Mouse (Mus musculus) hindbrain, embryonic 14.5 days (tissue): ENCODE measurements around the gene Gm32742. TPM values are rescaled to one million over a fixed set of nuclear protein-coding genes. Genes with fewer than 3 reads are reported as not detected.

ENCODE experiments used
- ATAC-seq: fragments of 200-750 bp; cut with Nextera tagmentation; 2 replicates; pipeline ENCODE4 v1.8.0; 2017; ENCODE audit warnings: moderate number of reproducible peaks, mild to moderate bottlenecking, moderate TSS enrichment, moderate library complexity; ENCODE audit not compliant: low FRiP score
- DNase-seq: peaks from one replicate; pipeline ENCODE4 v3.0.0-alpha.2; 2015; ENCODE audit warnings: low spot score
- H3K27ac ChIP-seq: fragments of 300-500 bp; sonication (generic); 2 replicates; pipeline ENCODE4 v1.5.1; 2014; ENCODE audit warnings: mild to moderate bottlenecking, moderate library complexity
- H3K27me3 ChIP-seq: fragments of 300-500 bp; sonication (generic); 2 replicates; pipeline ENCODE4 v1.6.1; 2014; ENCODE audit warnings: mild to moderate bottlenecking, low read length, mixed read lengths; ENCODE audit not compliant: control insufficient read depth, insufficient read depth
- H3K36me3 ChIP-seq: fragments of 300-500 bp; sonication (generic); replicated peaks from 2 replicates; pipeline ENCODE4 v1.6.1; 2014; ENCODE audit not compliant: control insufficient read depth, insufficient read depth
- H3K4me1 ChIP-seq: fragments of 300-500 bp; sonication (generic); replicated peaks from 2 replicates; pipeline ENCODE4 v1.6.1; 2014; ENCODE audit warnings: antibody characterized with exemption, low read length, mixed read lengths; ENCODE audit not compliant: control insufficient read depth, insufficient read depth
- H3K4me2 ChIP-seq: fragments of 300-500 bp; sonication (generic); replicated peaks from 2 replicates; pipeline ENCODE4 v1.6.1; 2014; ENCODE audit warnings: mild to moderate bottlenecking, moderate library complexity
- H3K4me3 ChIP-seq: fragments of 300-500 bp; sonication (generic); replicated peaks from 2 replicates; pipeline ENCODE4 v1.5.1; 2014; ENCODE audit warnings: mild to moderate bottlenecking, low read length
- H3K9ac ChIP-seq: fragments of 300-500 bp; sonication (generic); 2 replicates; pipeline ENCODE4 v1.6.1; 2014
- H3K9me3 ChIP-seq: fragments of 300-500 bp; sonication (generic); 2 replicates; pipeline ENCODE4 v1.6.1; 2016; ENCODE audit warnings: low read length; ENCODE audit not compliant: control insufficient read depth
- WGBS: fragments of 180-500 bp; shearing (Covaris S2); extraction: QIAGEN DNeasy Blood & Tissue Kit; methylation state at CpG from one replicate; pipeline ENCODE4 v1.1.7; 2014; 5-methylcytosine and 5-hydroxymethylcytosine counted together
- polyA plus RNA-seq: library from polyadenylated mRNA; unstranded; fragments of >200 nt; fragmentation: Nextera tagmentation; extraction: Ambion mirVana; gene quantifications from 2 replicates; pipeline ENCODE4 v1.2.1, GENCODE M21; 2014

Gene Gm32742
- polyA plus RNA-seq, 1 experiment from 2014 or later: not detected

DNA sequence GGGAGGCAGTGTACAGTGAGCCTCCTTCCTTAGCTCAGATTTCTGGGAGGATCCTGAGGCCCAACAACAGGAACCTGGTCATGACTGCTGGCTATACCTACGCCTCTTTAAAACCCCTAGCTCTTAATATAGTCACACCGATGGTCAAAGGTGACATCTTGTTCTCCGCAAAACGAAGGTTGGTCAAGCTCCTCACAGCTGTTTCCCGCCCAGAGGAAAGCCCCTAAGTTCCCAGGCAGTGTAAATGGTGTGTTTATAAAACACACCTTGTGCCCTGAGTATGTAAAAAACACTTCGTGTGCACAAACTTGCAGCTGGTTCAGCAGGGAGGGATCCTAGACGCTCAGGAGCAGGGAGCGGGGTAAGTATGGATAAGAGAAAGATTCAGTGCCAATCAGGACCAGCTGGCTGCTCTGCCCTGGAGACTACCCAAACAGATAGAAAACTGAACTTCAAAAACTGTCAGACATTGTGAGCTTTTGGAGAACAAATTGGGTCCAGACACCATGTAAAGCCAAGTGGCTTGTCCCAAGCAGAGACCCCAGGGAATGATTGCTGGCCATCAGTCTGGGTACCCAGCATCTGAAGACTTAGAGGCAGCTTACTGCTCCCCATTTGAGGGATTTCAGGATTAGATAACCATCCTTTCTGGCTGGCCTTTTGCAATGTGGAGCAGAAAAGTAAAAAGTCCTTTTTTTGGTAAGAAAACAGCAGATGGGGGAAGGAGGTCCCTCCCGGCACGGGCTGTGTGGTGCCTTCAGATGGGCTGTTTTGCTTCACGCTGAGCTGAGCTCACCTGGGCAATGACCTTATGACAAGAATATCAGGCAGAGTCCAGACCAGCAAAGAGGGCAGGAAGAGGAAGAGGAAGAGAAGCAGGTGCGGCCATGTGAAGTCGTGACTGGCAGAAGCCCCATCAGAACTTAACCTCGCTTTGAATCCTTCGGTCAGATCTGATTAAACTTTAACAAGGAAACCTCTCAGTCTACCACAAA, 17.7 kb upstream of the Gm32742 start:
- Histone ChIP-seq H3K27me3 (no peaks in the 10 kb centered on the region), H3K9me3 (no peaks in the 10 kb centered on the region), H3K4me1 (no peaks in the 10 kb centered on the region), H3K36me3 (no peaks in the 10 kb centered on the region), H3K9ac (no peak overlapping the region), H3K4me2 (no peak overlapping the region), H3K4me3 (no peak overlapping the region), H3K27ac (no peak overlapping the region)
- DNase-seq: no peak
- ATAC-seq: no peak
- 92% methylated on average over 15 of the region's 15 CpGs for WGBS

DNA sequence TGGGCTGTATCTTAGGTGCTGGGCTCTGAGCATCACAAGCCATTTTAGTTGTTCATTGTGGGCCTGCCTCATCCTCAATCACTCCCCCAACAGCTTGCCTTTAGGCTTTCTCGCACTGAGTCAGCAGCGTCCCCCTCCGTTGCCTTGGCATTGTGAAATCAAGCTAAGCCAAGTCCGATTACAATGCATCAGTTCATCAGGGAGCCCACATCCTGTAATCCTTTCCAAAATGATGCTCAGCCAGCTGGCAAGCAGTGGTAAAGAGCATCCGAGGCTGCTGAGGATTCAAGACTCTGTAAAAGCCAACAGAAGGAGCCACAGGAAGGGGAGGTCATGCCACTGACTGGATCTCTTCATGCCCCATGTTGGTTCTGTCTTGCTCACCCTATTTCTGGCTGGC, 15.3 kb upstream of the Gm32742 start:
- H3K4me2 ChIP-seq: no peak overlapping the region
- H3K27ac ChIP-seq: no peak overlapping the region
- no peaks in the 10 kb centered on the region for H3K36me3 ChIP-seq
- H3K9me3 ChIP-seq: no peaks in the 10 kb centered on the region
- no peaks in the 10 kb centered on the region for H3K4me1 ChIP-seq
- no peak overlapping the region for H3K9ac ChIP-seq
- 69% methylated on average over 5 of the region's 5 CpGs for WGBS
- peak; percentile 48; the same call in 1 of the 2 replicates for ATAC-seq
- no peaks in the 10 kb centered on the region for H3K27me3 ChIP-seq
- H3K4me3 ChIP-seq: no peak overlapping the region
- peak; percentile 65 for DNase-seq

GRCm38 (mm10) chr9:51178297-51178696, 13.0 kb upstream of the Gm32742 start:
- H3K4me1 ChIP-seq: no peaks in the 10 kb centered on the region
- no peaks in the 10 kb centered on the region for H3K36me3 ChIP-seq
- DNase-seq (no peak), ATAC-seq (no peak)
- no peak overlapping the region for H3K9ac ChIP-seq
- H3K27me3 ChIP-seq: no peaks in the 10 kb centered on the region
- no peaks in the 10 kb centered on the region for H3K9me3 ChIP-seq
- WGBS: 100% methylated on average over 1 of the region's 1 CpGs
- H3K4me2 ChIP-seq: no peak overlapping the region
- no peak overlapping the region for H3K4me3 ChIP-seq
- H3K27ac ChIP-seq: no peak overlapping the region

DNA sequence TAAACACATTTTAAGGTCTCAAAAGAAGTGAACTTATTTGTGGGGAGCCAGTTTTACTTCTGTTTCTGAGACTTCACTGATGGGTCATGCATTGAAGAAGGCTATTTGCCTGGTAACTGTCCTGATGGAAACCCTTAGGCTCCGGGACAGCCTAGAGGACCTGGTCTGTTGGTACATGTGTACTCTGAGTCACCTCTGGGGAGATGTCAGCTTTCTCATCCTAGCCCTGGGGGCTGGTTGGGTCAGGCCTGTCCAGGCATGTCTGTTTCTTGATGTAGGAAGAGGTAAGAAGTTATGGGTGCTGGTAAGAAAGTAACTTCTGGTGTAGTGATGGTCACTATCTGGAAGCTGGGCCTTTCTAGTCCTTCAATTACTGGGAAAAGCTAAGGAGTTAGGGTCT, 10.4 kb upstream of the Gm32742 start:
- WGBS: 92% methylated on average over 1 of the region's 1 CpGs
- DNase-seq (no peak), ATAC-seq (no peak)
- Histone ChIP-seq H3K4me3 (no peak overlapping the region), H3K27ac (no peak overlapping the region), H3K4me2 (no peak overlapping the region), H3K36me3 (no peaks in the 10 kb centered on the region), H3K9ac (no peak overlapping the region), H3K27me3 (no peaks in the 10 kb centered on the region), H3K9me3 (no peaks in the 10 kb centered on the region), H3K4me1 (no peaks in the 10 kb centered on the region)

- Histone ChIP-seq H3K27me3 (no peaks in the 10 kb centered on the region), H3K27ac (no peak overlapping the region), H3K9me3 (no peaks in the 10 kb centered on the region), H3K36me3 (no peaks in the 10 kb centered on the region), H3K4me2 (no peak overlapping the region), H3K4me1 (no peaks in the 10 kb centered on the region), H3K4me3 (no peak overlapping the region), H3K9ac (no peak overlapping the region)
- ATAC-seq (no peak), DNase-seq (no peak)
- 63% methylated on average over 8 of the region's 8 CpGs for WGBS
Observed at GRCm38 (mm10) chr9:51174890-51175464, 9.7 kb upstream of the Gm32742 start.

GRCm38 (mm10) chr9:51170298-51170697, 5.0 kb upstream of the Gm32742 start:
- DNase-seq (no peak), ATAC-seq (no peak)
- no peak overlapping the region for H3K27ac ChIP-seq
- 80% methylated on average over 6 of the region's 6 CpGs for WGBS
- H3K4me3 ChIP-seq: no peak overlapping the region
- no peak overlapping the region for H3K4me2 ChIP-seq
- H3K27me3 ChIP-seq: no peaks in the 10 kb centered on the region
- H3K9me3 ChIP-seq: no peaks in the 10 kb centered on the region
- H3K9ac ChIP-seq: no peak overlapping the region
- no peaks in the 10 kb centered on the region for H3K4me1 ChIP-seq
- H3K36me3 ChIP-seq: no peaks in the 10 kb centered on the region

DNA sequence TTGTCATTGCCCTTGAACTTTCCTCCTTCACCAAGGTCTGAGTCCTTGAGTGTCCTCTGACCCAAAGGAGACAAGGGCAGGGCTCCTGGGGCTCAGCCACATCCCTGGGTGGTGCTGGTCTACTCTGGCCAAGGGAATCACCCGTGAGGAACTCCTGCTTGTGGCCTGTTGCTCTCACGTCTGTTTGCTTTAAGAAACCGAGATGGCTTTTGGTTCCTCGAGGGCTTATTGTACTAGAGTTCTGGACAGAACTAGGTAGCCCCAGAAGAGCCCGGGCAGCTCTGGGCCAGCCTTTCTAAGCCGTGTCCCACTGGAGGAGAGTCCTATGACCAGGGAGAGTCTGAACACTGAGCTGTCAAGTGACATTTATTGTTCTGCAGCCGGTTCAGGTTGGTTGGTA, 3.8 kb upstream of the Gm32742 start:
- WGBS: 91% methylated on average over 7 of the region's 7 CpGs
- H3K36me3 ChIP-seq: no peaks in the 10 kb centered on the region
- no peak overlapping the region for H3K4me2 ChIP-seq
- no peaks in the 10 kb centered on the region for H3K4me1 ChIP-seq
- DNase-seq (no peak), ATAC-seq (no peak)
- H3K4me3 ChIP-seq: no peak overlapping the region
- no peak overlapping the region for H3K27ac ChIP-seq
- no peaks in the 10 kb centered on the region for H3K27me3 ChIP-seq
- no peak overlapping the region for H3K9ac ChIP-seq
- no peaks in the 10 kb centered on the region for H3K9me3 ChIP-seq

- no peak overlapping the region for H3K4me3 ChIP-seq
- DNase-seq: no peak
- 76% methylated on average over 5 of the region's 5 CpGs for WGBS
- no peaks in the 10 kb centered on the region for H3K27me3 ChIP-seq
- H3K4me2 ChIP-seq: no peak overlapping the region
- no peaks in the 10 kb centered on the region for H3K9me3 ChIP-seq
- no peak overlapping the region for H3K27ac ChIP-seq
- no peaks in the 10 kb centered on the region for H3K36me3 ChIP-seq
- H3K4me1 ChIP-seq: no peaks in the 10 kb centered on the region
- no peak overlapping the region for H3K9ac ChIP-seq
- ATAC-seq: no peak
Observed at GRCm38 (mm10) chr9:51168698-51169097, 3.4 kb upstream of the Gm32742 start.

- H3K4me3 ChIP-seq: no peak overlapping the region
- no peak for DNase-seq
- no peak overlapping the region for H3K9ac ChIP-seq
- no peaks in the 10 kb centered on the region for H3K4me1 ChIP-seq
- 50% methylated on average over 11 of the region's 11 CpGs for WGBS
- ATAC-seq: no peak
- H3K36me3 ChIP-seq: no peaks in the 10 kb centered on the region
- no peaks in the 10 kb centered on the region for H3K27me3 ChIP-seq
- H3K4me2 ChIP-seq: no peak overlapping the region
- no peaks in the 10 kb centered on the region for H3K9me3 ChIP-seq
- H3K27ac ChIP-seq: no peak overlapping the region
Observed at GRCm38 (mm10) chr9:51167954-51168353, 2.6 kb upstream of the Gm32742 start.
